Mouse (Mus musculus) common myeloid progenitor, adult 5-6 weeks (primary cell): ENCODE results near the gene Clip1. TPM values are rescaled to one million over a fixed set of nuclear protein-coding genes. Genes with fewer than 3 reads are reported as not detected.
A peak's percentile ranks its signal among the peaks of the same experiment; 100 is the strongest.

ENCODE experiments used
- ATAC-seq: replicated peaks from 2 replicates; pipeline ENCODE4 v1.8.0; 2016; ENCODE audit warnings: low read depth, mild to moderate bottlenecking, moderate TSS enrichment, inconsistent platforms; ENCODE audit not compliant: poor library complexity, severe bottlenecking
- total RNA-seq: library from RNA; stranded (forward); fragments of 200-1000, 187-1606 nt; gene quantifications from 2 replicates; pipeline ENCODE4 v1.2.3, GENCODE M21; 2017

The Clip1 gene
- total RNA-seq, 1 experiment from 2014 or later: 105 TPM

DNA sequence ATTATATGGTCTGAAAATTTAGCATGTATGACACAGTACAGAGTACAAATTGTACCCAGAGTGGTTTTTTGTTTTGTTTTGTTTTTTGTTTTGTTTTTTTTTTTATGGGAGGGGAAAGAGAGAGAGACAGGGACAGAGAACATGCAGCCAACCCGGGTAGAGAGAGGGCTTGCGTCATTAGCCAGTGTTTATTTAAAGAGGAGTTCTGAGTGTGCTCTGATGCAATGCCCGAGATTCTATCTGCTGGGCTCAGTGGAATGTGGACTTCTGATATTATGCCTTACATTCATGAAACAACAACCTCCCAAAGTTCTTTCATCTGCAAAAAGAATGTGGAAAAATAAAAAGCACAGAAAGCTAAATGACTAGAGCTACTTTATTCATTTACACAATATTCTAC, 9.2 kb downstream of the Clip1 start:
- no peak for ATAC-seq

GRCm38 (mm10) chr5:123671473-123671820, 13.0 kb downstream of the Clip1 start:
- no peak for ATAC-seq

GRCm38 (mm10) chr5:123670800-123671472, 13.5 kb downstream of the Clip1 start:
- peak; percentile 73 for ATAC-seq

DNA sequence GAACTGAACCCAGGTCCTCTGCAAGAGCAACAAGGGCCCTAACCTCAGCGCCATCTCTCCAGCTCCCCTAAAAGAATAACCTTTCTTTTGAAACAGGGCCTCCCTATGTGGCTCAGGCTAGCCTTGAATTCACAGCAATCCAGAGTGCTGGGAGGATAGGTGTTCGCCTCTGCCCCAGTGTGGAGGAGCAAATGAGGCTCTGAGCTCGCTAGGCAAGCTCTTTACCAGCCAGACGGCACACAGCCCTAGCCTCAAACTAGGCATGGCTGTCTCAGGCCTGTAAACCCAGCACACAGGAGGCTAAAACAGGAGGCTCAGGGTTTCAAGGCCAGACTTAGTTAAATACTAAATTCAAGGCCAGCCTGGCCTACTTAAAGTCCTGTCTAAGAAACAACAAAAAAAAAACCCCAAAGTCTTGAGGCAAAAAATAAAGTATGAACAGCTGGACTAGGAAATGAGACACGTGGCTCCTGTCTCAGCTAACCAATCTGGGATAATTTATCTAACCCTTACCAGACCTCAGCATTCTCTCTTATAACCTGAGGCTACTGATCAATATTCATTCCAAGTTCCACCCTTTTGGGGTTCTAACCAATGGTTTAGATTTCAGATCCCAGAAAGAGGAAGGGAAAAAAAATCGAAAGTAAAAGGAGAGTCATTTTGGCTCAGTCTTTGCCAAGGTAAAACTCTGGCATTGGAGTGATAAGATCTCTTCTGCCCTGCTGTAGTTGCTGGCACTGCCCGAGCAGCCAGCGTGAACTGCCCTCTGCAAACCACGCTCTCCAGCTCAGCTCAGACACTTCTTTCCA, 14.2 kb downstream of the Clip1 start:
- peak; percentile 47 for ATAC-seq

- no peak for ATAC-seq
Observed at GRCm38 (mm10) chr5:123667915-123668314, 16.5 kb downstream of the Clip1 start.

DNA sequence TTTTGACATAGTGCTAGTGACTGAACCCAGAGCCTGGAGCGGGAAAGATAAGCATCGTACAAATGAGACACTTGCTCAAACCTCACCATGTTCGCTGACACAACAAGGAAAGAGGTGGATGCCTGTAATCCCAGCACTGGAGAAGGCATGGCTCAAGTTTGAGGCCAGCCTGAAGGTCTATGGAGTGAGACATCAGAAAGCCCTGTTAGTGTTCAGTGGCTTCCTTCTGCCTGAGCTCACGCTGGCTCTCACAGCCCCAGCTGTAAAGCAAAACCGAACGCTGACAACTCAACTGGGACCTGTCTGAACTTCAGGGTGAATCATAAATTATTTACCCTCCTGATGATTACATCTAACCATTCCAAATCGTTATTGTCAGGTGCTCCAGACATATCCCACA, 18.5 kb downstream of the Clip1 start:
- no peak for ATAC-seq

- no peak for ATAC-seq
Observed at GRCm38 (mm10) chr5:123664329-123664728, 20.1 kb downstream of the Clip1 start.

- ATAC-seq: peak; percentile 83
Observed at GRCm38 (mm10) chr5:123662059-123662458, 22.4 kb downstream of the Clip1 start.

DNA sequence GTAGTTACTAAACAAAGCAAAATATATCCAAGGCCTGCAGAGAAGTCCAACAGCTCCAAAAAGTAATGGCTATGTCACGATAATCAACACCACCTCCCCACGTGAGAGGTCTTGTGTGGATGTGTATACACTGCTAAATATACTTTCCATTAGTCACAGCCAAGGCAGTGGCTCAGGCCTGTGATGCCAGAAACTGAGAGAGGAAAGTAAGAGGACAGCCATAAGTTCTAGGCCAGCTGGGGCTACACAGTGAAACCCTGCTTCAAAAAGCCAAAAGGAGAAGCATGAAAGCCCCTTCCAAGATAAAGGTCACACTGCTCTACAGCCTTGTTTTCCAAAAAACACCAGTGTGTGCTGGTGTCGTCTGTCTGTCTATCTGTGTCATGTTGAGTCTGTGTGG, 22.8 kb downstream of the Clip1 start:
- ATAC-seq: peak; percentile 16

DNA sequence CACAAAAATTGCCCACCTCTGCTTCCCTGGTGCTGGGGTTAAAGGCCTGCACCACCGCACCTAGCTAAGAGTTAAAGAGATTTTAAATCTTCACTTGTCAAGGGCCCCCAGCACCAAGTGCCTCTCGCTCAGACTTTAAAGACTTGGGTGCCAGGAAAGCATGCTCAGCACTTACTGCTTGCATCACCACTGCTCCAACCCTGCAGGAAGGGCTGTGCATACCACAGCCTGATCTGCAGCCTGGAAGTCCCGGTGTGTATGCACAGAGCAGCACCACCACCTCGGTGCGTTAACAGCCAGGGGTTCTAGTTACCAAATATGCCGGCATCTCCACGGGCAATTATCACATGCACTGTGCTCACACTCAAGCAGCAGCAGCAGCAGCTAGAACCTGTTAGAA, 26.8 kb downstream of the Clip1 start:
- peak; percentile 49 for ATAC-seq

- no peak; the same call in 1 of the 2 replicates for ATAC-seq
Observed at GRCm38 (mm10) chr5:123654937-123655336, 29.5 kb downstream of the Clip1 start.

DNA sequence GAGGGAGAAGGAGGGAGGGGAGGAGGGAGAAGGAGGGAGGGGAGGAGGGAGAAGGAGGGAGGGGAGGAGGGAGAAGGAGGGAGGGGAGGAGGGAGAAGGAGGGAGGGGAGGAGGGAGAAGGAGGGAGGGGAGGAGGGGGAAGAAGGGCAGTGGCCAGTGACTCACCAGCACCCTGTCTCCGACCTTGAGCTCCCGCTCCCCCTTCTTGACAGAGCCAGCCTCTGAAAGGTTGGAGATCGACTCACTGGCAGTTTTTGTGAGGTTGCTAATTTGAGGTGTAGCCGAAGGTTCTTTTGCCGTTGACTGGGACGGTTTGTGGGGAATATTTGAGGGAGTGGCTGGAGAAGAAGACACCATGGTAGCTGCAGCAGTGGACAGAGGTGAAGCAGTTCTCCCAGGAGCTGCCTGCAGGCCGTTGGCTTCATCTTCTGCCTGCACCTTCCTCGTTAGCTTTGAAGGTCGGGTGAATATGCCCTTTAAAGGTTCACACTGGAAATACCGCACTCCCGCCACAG, 31.1 kb downstream of the Clip1 start:
- ATAC-seq: no peak

- no peak for ATAC-seq
Observed at GRCm38 (mm10) chr5:123650825-123651224, 33.6 kb downstream of the Clip1 start.

DNA sequence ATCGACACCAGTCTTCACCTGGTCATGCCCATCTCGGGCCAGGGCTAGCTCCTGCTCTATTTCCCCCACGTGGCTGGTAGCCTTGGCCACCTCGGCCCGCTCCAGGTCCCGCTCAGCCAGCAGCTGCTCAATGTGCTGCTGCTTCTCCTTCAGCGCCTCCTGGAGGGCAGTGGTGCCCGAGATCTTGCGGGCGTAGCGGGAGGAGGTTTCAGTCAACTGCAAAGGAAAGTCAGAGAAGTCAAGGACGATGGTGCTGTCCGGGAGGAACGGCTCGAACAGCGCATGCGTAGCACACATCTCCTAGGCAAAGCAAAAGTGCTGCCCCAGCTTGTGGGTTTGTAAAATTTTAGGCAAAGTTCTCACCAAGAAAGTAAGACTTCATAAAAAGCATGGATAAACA, 42.0 kb downstream of the Clip1 start:
- no peak for ATAC-seq

GRCm38 (mm10) chr5:123641259-123641900, 43.0 kb downstream of the Clip1 start:
- no peak for ATAC-seq

DNA sequence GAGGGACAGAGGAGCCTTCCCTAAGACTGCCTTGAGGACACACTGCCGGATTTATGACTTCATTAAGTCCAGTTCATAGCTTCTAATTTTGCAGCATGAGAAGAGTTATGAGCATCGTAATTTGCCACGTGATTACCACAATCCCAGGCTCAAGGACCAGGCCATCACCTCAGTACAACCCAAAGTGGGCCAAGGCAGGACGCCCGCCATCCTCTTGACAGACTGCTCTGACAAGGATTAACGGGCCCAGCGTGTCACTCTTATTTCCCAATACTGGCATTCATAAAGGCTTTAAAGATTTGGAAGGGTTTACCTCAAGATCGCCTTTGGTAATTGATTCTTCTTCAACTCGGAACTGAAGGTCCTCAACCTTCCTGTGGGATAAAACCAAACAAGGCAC, 44.2 kb downstream of the Clip1 start:
- ATAC-seq: no peak

GRCm38 (mm10) chr5:123631210-123631609, 53.2 kb downstream of the Clip1 start:
- ATAC-seq: no peak

GRCm38 (mm10) chr5:123626631-123627030, 57.8 kb downstream of the Clip1 start:
- ATAC-seq: peak; percentile 73; the same call in 1 of the 2 replicates

GRCm38 (mm10) chr5:123622421-123622820, 62.0 kb downstream of the Clip1 start:
- no peak for ATAC-seq

GRCm38 (mm10) chr5:123618558-123618957, 65.9 kb downstream of the Clip1 start:
- ATAC-seq: peak; percentile 76

DNA sequence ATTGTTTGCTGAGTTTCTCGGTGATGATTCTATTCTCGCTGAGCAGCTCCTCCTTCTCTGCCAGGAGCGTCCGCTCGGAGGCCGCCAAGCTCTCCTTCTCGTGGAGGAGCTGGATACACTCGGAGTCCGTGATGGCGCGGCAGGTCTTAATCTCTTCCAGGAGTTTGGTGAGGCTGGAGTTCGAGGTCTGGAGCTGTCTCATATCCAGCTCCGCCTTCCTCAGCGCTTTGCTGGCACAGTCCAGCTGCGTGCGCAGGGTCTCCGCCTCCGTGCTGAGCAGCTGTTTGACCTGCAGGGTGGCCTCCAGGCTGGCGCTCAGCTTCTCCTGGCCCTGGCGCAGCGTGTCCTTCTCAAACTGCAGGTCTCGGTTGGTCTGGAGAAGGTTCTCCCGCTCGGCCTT, 70.2 kb downstream of the Clip1 start:
- ATAC-seq: no peak
